Mouse (Mus musculus) midbrain, postnatal 0 days (tissue): Measurements from ENCODE around the gene Rai14. TPM values are rescaled to one million over a fixed set of nuclear protein-coding genes. Genes with fewer than 3 reads are reported as not detected.

Source experiments
- ATAC-seq: fragments of 200-750 bp; cut with Nextera tagmentation; 2 replicates; pipeline ENCODE4 v1.8.0; 2017; ENCODE audit warnings: moderate number of reproducible peaks, mild to moderate bottlenecking, moderate TSS enrichment, moderate library complexity; ENCODE audit not compliant: low FRiP score
- DNase-seq: peaks from one replicate; pipeline ENCODE4 v3.0.0-alpha.2; 2015; ENCODE audit warnings: low spot score
- H3K27ac ChIP-seq: fragments of 300-500 bp; sonication (generic); 2 replicates; pipeline ENCODE4 v1.5.1; 2014; ENCODE audit warnings: low read depth, mild to moderate bottlenecking, low read length, mixed read lengths
- H3K27me3 ChIP-seq: fragments of 300-500 bp; sonication (generic); 2 replicates; pipeline ENCODE4 v1.6.1; 2014; ENCODE audit warnings: low read length, control low read depth, mixed read lengths; ENCODE audit not compliant: insufficient read depth
- H3K36me3 ChIP-seq: fragments of 300-500 bp; sonication (generic); 2 replicates; pipeline ENCODE4 v1.6.1; 2014; ENCODE audit warnings: low read length, control low read depth, mixed read lengths; ENCODE audit not compliant: insufficient read depth
- H3K4me1 ChIP-seq: fragments of 300-500 bp; sonication (generic); 2 replicates; pipeline ENCODE4 v1.6.1; 2014; ENCODE audit warnings: mild to moderate bottlenecking, control low read depth, antibody characterized with exemption, low read length, mixed read lengths; ENCODE audit not compliant: insufficient read depth
- H3K4me2 ChIP-seq: fragments of 300-500 bp; sonication (generic); 2 replicates; pipeline ENCODE4 v1.6.1; 2014; ENCODE audit warnings: low read depth, mild to moderate bottlenecking, low read length, mixed read lengths; ENCODE audit not compliant: poor library complexity, severe bottlenecking
- H3K4me3 ChIP-seq: fragments of 300-500 bp; sonication (generic); 2 replicates; pipeline ENCODE4 v1.5.1; 2014; ENCODE audit warnings: low read depth, mild to moderate bottlenecking, low read length, moderate library complexity
- H3K9ac ChIP-seq: fragments of 300-500 bp; sonication (generic); replicated peaks from 2 replicates; pipeline ENCODE4 v1.6.1; 2014; ENCODE audit warnings: mild to moderate bottlenecking, low read length, moderate library complexity, mixed read lengths; ENCODE audit not compliant: poor library complexity, severe bottlenecking
- H3K9me3 ChIP-seq: fragments of 300-500 bp; sonication (generic); 2 replicates; pipeline ENCODE4 v1.6.1; 2016; ENCODE audit warnings: low read length, control low read depth
- CTCF ChIP-seq: IDR thresholded peaks from 2 replicates; pipeline ENCODE4 v1.5.1; 2016; ENCODE audit warnings: antibody characterized with exemption, mild to moderate bottlenecking
- WGBS: fragments of 180-500 bp; shearing (Covaris S2); extraction: QIAGEN DNeasy Blood & Tissue Kit; methylation state at CpG from one replicate; pipeline ENCODE4 v1.1.7; 2014; 5-methylcytosine and 5-hydroxymethylcytosine counted together
- polyA plus RNA-seq: library from polyadenylated mRNA; unstranded; fragments of >200 nt; fragmentation: Nextera tagmentation; extraction: Ambion mirVana; gene quantifications from 2 replicates; pipeline ENCODE4 v1.2.1, GENCODE M21; 2015
- total RNA-seq: library from RNA; depleted of rRNA; stranded (reverse); fragments of >200 nt; gene quantifications from 2 replicates; pipeline ENCODE4 v1.2.3, GENCODE M21; 2014

Gene Rai14
- total and polyA plus RNA-seq, 2 experiments from 2014 or later: 4.3 to 9.0 TPM

DNA sequence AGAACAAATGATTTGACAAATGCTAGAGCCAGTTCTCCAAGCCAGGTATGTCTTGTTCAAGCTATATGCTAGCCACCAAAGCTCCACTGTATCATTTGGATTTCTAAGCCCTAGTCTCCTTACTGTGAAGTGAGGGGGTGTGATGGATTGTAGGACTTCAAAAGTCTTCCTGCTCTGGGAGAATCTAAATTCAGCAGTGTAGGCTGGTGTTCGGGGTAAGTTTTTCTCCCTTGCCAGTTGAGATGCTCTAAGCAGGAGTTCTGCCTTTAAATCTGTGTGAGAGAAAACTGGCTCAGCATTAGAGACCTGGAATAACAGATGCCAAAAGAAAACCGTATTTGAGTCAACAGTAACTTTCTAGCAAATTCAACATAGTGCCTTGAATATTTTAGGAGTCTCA is 35.9 kb upstream of the Rai14 start:
- no peak for ATAC-seq
- Histone ChIP-seq H3K27ac (no peak overlapping the region), H3K9ac (no peak overlapping the region), H3K4me1 (peaks cover 12% of the 10 kb centered on the region), H3K36me3 (no peaks in the 10 kb centered on the region), H3K4me2 (no peak overlapping the region), H3K9me3 (no peaks in the 10 kb centered on the region), H3K4me3 (no peak overlapping the region), H3K27me3 (no peaks in the 10 kb centered on the region)
- DNase-seq: no peak
- WGBS: 76% methylated on average over 2 of the region's 2 CpGs
- TF ChIP-seq CTCF: no peak

- H3K4me3 ChIP-seq: no peak overlapping the region
- no peak for ATAC-seq
- WGBS: 66% methylated on average over 4 of the region's 4 CpGs
Measured at GRCm38 (mm10) chr15:10749678-10750077, 35.3 kb upstream of the Rai14 start.

DNA sequence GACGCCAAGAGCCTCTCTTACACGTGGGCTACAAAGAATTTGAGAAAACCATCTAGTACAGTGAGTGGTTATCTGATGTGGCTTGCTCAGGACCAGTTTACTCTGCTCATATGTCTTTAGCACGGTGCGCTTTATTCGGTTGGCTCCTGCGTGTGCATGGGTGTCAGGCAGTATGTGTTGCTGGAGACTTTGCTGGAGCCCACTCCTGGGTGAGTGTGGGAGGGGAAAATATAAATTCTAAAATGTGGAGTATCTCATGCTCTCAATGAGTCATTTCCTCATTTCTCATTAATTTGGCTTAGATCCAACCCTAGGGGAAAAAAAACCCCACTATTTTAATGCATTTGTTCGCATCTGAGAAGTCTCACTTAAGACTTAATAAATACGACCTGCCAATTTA is 33.2 kb upstream of the Rai14 start:
- Histone ChIP-seq H3K9ac (no peak overlapping the region; the same call in 1 of the 2 replicates), H3K27ac (no peak overlapping the region; the same call in 1 of the 2 replicates), H3K4me1 (peaks cover 12% of the 10 kb centered on the region), H3K9me3 (no peaks in the 10 kb centered on the region), H3K27me3 (no peaks in the 10 kb centered on the region), H3K4me2 (no peak overlapping the region), H3K4me3 (no peak overlapping the region), H3K36me3 (no peaks in the 10 kb centered on the region)
- ATAC-seq (no peak; the same call in 1 of the 2 replicates), DNase-seq (no peak)
- 38% methylated on average over 8 of the region's 8 CpGs for WGBS
- no peak for TF ChIP-seq CTCF

More at GRCm38 (mm10) chr15:10749678-10750077, 35.3 kb upstream of the Rai14 start:
- DNase-seq: no peak
- no peaks in the 10 kb centered on the region for H3K9me3 ChIP-seq
- no peaks in the 10 kb centered on the region for H3K27me3 ChIP-seq
- no peak for TF ChIP-seq CTCF
- H3K27ac ChIP-seq: no peak overlapping the region
- no peak overlapping the region for H3K4me2 ChIP-seq
- peaks cover 12% of the 10 kb centered on the region for H3K4me1 ChIP-seq
- no peaks in the 10 kb centered on the region for H3K36me3 ChIP-seq
- no peak overlapping the region for H3K9ac ChIP-seq

DNA sequence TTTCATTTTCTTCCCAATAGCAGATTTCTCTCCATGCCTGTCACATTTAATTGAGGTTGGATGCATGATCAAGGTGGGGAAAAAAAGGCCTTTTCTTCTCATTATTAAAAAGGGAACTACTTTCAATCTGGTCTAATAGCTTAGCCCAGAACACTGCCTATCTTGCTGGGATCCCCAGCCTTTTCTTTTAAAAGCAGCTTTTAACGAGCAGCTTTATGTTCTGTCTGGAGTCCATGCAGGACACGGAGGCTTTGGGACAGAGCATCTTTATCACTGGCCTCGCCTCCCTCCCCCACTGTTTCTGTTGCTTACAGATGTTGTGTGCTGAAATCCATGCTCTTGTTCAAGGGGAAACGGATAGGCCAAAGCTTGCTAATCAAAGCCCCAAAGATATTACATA is 32.8 kb upstream of the Rai14 start:
- no peak overlapping the region for H3K4me2 ChIP-seq
- 11% methylated on average over 4 of the region's 4 CpGs for WGBS
- no peaks in the 10 kb centered on the region for H3K9me3 ChIP-seq
- TF ChIP-seq CTCF: no peak
- H3K4me3 ChIP-seq: no peak overlapping the region
- H3K9ac ChIP-seq: no peak overlapping the region; the same call in 1 of the 2 replicates
- H3K27me3 ChIP-seq: no peaks in the 10 kb centered on the region
- H3K4me1 ChIP-seq: peaks cover 12% of the 10 kb centered on the region
- ATAC-seq (peak; percentile 41; the same call in 1 of the 2 replicates), DNase-seq (peak; percentile 10)
- H3K36me3 ChIP-seq: no peaks in the 10 kb centered on the region
- no peak overlapping the region; the same call in 1 of the 2 replicates for H3K27ac ChIP-seq

- Histone ChIP-seq H3K9ac (no peak overlapping the region), H3K9me3 (no peaks in the 10 kb centered on the region), H3K27ac (peak overlapping the region; percentile 48; the same call in 1 of the 2 replicates), H3K4me3 (no peak overlapping the region), H3K4me2 (no peak overlapping the region), H3K4me1 (peaks cover 12% of the 10 kb centered on the region), H3K36me3 (no peaks in the 10 kb centered on the region), H3K27me3 (no peaks in the 10 kb centered on the region)
- TF ChIP-seq CTCF: no peak
- DNase-seq: no peak
- 30% methylated on average over 4 of the region's 4 CpGs for WGBS
- 0 out of 2 replicates have a peak, but pooled peaks have one; percentile 28 for ATAC-seq
Measured at GRCm38 (mm10) chr15:10746303-10747051, 32.1 kb upstream of the Rai14 start.

GRCm38 (mm10) chr15:10742441-10742840 is 28.0 kb upstream of the Rai14 start:
- H3K4me2 ChIP-seq: no peak overlapping the region
- peaks cover 10% of the 10 kb centered on the region for H3K4me1 ChIP-seq
- no peak for DNase-seq
- no peak for ATAC-seq
- no peak overlapping the region for H3K4me3 ChIP-seq
- WGBS: 73% methylated on average over 6 of the region's 6 CpGs
- no peak overlapping the region for H3K9ac ChIP-seq
- H3K36me3 ChIP-seq: no peaks in the 10 kb centered on the region
- no peak overlapping the region for H3K27ac ChIP-seq
- no peaks in the 10 kb centered on the region for H3K27me3 ChIP-seq
- no peak for TF ChIP-seq CTCF
- no peaks in the 10 kb centered on the region for H3K9me3 ChIP-seq
